Mouse (Mus musculus) heart, embryonic 11.5 days (tissue): Measurements from ENCODE around the gene Ube2n. TPM values are rescaled to one million over a fixed set of nuclear protein-coding genes. Genes with fewer than 3 reads are reported as not detected.

Experiments
- ATAC-seq: fragments of 200-750 bp; cut with Nextera tagmentation; replicated peaks from 2 replicates; pipeline ENCODE4 v1.8.0; 2017; ENCODE audit warnings: moderate library complexity; ENCODE audit not compliant: insufficient number of reproducible peaks, low FRiP score, low TSS enrichment
- H3K27ac ChIP-seq: fragments of 300-500 bp; sonication (generic); 2 replicates; pipeline ENCODE4 v1.5.1; 2014; ENCODE audit warnings: mild to moderate bottlenecking, low read depth, low read length
- H3K27me3 ChIP-seq: fragments of 300-500 bp; sonication (generic); 2 replicates; pipeline ENCODE4 v1.6.1; 2014; ENCODE audit warnings: mild to moderate bottlenecking, low read length, mixed read lengths; ENCODE audit not compliant: control insufficient read depth, insufficient read depth
- H3K36me3 ChIP-seq: fragments of 300-500 bp; sonication (generic); 2 replicates; pipeline ENCODE4 v1.6.1; 2014; ENCODE audit warnings: mild to moderate bottlenecking, low read length, moderate library complexity, mixed read lengths; ENCODE audit not compliant: control insufficient read depth, insufficient read depth
- H3K4me1 ChIP-seq: fragments of 300-500 bp; sonication (generic); 2 replicates; pipeline ENCODE4 v1.6.1; 2014; ENCODE audit warnings: low read length; ENCODE audit not compliant: control insufficient read depth, insufficient read depth
- H3K4me2 ChIP-seq: fragments of 300-500 bp; sonication (generic); 2 replicates; pipeline ENCODE4 v1.6.1; 2014; ENCODE audit warnings: mild to moderate bottlenecking, moderate library complexity
- H3K4me3 ChIP-seq: fragments of 300-500 bp; sonication (generic); 2 replicates; pipeline ENCODE4 v1.5.1; 2014; ENCODE audit warnings: low read depth, low read length
- H3K9ac ChIP-seq: fragments of 300-500 bp; sonication (generic); 2 replicates; pipeline ENCODE4 v1.6.1; 2014; ENCODE audit warnings: mild to moderate bottlenecking, low read depth, low read length, moderate library complexity
- H3K9me3 ChIP-seq: fragments of 300-500 bp; sonication (generic); replicated peaks from 2 replicates; pipeline ENCODE4 v1.6.1; 2016; ENCODE audit warnings: low read length; ENCODE audit not compliant: control insufficient read depth
- WGBS: fragments of 180-500 bp; shearing (Covaris S2); extraction: QIAGEN DNeasy Blood & Tissue Kit; methylation state at CpG from one replicate; pipeline ENCODE4 v1.1.7; 2014; ENCODE audit not compliant: insufficient replicate concordance; 5-methylcytosine and 5-hydroxymethylcytosine counted together
- polyA plus RNA-seq: library from polyadenylated mRNA; unstranded; fragments of >200 nt; fragmentation: Nextera tagmentation; extraction: Ambion mirVana; gene quantifications from 2 replicates; pipeline ENCODE4 v1.2.1, GENCODE M21; 2014

The Ube2n gene
- polyA plus RNA-seq, 1 experiment from 2014 or later: 322 TPM

- Histone ChIP-seq H3K4me3 (no peak overlapping the region), H3K9me3 (no peaks in the 10 kb centered on the region), H3K36me3 (no peaks in the 10 kb centered on the region), H3K9ac (no peak overlapping the region), H3K27me3 (no peaks in the 10 kb centered on the region), H3K27ac (no peak overlapping the region), H3K4me1 (peaks cover 19% of the 10 kb centered on the region), H3K4me2 (no peak overlapping the region)
- ATAC-seq: no peak
- 74% methylated on average over 5 of the region's 5 CpGs for WGBS
These were observed 18.0 kb downstream of the Ube2n start for GRCm38 (mm10) chr10:95532916-95533315.

DNA sequence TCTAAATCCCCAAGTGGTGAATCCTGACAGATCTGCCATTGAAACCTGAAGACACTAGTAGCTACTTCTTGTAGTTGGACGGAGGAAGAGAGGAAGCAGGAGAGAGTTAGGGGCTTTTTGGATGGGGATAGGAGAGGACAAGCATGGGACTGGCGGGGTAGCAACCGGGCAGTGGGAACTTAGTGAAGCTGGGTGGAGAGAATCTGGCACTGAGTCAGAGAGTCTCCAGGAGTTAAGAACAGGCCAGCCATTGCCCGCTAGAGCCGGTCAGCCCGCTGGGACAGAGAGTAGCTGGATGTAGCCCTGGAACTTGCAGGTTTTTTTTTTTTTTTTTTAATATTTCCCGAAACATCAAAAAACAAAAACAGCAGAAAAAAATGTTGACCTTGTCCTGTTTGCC is 18.4 kb downstream of the Ube2n start:
- H3K9me3 ChIP-seq: no peaks in the 10 kb centered on the region
- H3K27ac ChIP-seq: no peak overlapping the region
- H3K4me1 ChIP-seq: peaks cover 19% of the 10 kb centered on the region
- H3K4me3 ChIP-seq: no peak overlapping the region
- no peaks in the 10 kb centered on the region for H3K36me3 ChIP-seq
- no peak overlapping the region for H3K4me2 ChIP-seq
- WGBS: 91% methylated on average over 7 of the region's 7 CpGs
- no peak overlapping the region for H3K9ac ChIP-seq
- ATAC-seq: no peak
- H3K27me3 ChIP-seq: no peaks in the 10 kb centered on the region

DNA sequence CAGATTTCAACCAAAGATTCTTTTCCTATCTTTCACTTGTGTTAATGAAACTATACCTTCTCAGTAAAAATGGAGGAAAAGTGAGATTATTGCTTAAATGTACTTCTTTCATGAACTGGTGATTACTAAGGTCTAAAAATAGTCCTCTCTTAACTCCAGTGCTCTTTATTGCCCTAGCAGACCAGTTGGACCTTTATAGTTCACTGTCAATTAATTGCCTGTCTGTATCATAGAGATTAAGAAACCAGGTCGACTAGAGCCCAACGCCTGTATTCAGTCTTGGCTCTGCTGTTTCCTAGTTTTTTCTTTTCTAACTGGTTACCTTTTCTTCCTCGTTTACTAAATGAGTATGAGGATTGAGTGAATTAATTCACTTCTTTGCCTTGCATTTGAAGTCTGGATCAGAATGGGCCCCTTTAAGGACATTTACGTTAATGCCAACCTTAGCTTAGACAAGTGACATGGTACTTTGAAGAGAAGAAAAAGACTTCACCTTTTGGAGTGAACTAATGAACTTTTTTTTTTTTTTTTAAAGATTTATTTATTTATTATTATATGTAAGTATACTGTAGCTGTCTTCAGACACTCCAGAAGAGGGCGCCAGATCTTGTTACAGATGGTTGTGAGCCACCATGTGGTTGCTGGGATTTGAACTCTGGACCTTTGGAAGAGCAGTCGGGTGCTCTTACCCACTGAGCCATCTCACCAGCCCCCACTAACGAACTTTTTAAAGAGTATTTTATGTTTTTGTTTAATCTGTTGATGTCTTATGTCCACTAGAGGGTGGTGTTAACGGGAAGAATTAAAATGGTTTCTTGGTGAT is 20.7 kb downstream of the Ube2n start:
- ATAC-seq: no peak
- Histone ChIP-seq H3K27ac (no peak overlapping the region), H3K4me1 (peaks cover 26% of the 10 kb centered on the region), H3K36me3 (no peaks in the 10 kb centered on the region), H3K4me2 (no peak overlapping the region), H3K27me3 (no peaks in the 10 kb centered on the region), H3K9ac (no peak overlapping the region), H3K9me3 (no peaks in the 10 kb centered on the region), H3K4me3 (no peak overlapping the region)
- 89% methylated on average over 7 of the region's 8 CpGs for WGBS

DNA sequence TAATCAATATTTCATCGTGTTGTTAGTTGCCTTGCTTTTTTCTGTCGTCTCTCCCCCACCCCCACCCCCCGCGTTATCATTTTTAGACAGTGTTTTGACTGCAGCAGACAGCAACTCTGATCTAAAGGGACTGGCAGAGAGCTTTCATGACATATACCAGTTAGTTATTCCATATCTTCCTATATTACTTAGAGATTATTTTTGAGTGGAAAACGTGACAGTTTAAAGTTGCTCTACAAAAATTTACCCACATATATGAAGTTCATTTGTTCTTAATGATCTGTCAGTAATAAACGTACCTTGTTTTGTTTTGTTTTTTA is 21.2 kb downstream of the Ube2n start:
- 71% methylated on average over 6 of the region's 6 CpGs for WGBS
- Histone ChIP-seq H3K9ac (no peak overlapping the region), H3K4me2 (no peak overlapping the region), H3K27me3 (no peaks in the 10 kb centered on the region), H3K9me3 (no peaks in the 10 kb centered on the region), H3K4me1 (peaks cover 26% of the 10 kb centered on the region), H3K36me3 (no peaks in the 10 kb centered on the region), H3K27ac (no peak overlapping the region), H3K4me3 (no peak overlapping the region)
- no peak for ATAC-seq

GRCm38 (mm10) chr10:95539260-95539659 is 24.3 kb downstream of the Ube2n start:
- no peak overlapping the region for H3K4me3 ChIP-seq

DNA sequence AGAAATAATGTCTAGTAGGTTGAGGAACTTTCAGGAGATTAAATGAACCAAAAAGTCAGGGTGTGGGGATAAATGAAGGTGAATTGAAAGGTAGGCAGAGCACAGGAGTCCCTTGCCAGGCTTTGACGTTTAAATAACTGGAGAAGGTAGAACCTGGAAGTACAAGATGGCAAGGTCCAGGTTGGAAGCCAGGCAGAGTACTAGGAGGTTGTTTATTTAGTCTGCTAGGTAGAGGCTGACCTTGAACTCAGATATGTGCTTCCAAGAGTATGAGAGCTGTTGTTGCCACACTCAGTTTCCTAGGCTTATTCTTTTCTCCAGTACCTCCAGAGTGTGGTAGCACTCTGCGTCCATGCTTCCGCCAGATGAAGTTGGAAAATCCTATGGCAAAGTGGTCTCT is 24.9 kb downstream of the Ube2n start:
- ATAC-seq: no peak
- H3K27me3 ChIP-seq: no peaks in the 10 kb centered on the region
- no peaks in the 10 kb centered on the region for H3K9me3 ChIP-seq
- WGBS: 86% methylated on average over 3 of the region's 3 CpGs
- H3K4me3 ChIP-seq: no peak overlapping the region
- peak overlapping the region; percentile 55; the same call in 1 of the 2 replicates for H3K27ac ChIP-seq
- H3K36me3 ChIP-seq: 0 out of 2 replicates have a peak, but pooled peaks cover 3% of the 10 kb centered on the region
- peaks cover 18% of the 10 kb centered on the region for H3K4me1 ChIP-seq
- no peak overlapping the region for H3K9ac ChIP-seq
- 0 out of 2 replicates have a peak overlapping the region, but pooled peaks have one; percentile 14 for H3K4me2 ChIP-seq

More at GRCm38 (mm10) chr10:95539260-95539659, 24.3 kb downstream of the Ube2n start:
- WGBS: 49% methylated on average over 3 of the region's 3 CpGs
- no peak overlapping the region for H3K9ac ChIP-seq
- no peaks in the 10 kb centered on the region for H3K9me3 ChIP-seq
- no peaks in the 10 kb centered on the region for H3K27me3 ChIP-seq
- no peak for ATAC-seq
- H3K4me2 ChIP-seq: peak overlapping the region; percentile 14
- H3K36me3 ChIP-seq: 0 out of 2 replicates have a peak, but pooled peaks cover 3% of the 10 kb centered on the region
- H3K27ac ChIP-seq: peak overlapping the region; percentile 7
- H3K4me1 ChIP-seq: peaks cover 18% of the 10 kb centered on the region

- Histone ChIP-seq H3K4me3 (no peak overlapping the region), H3K4me2 (no peak overlapping the region), H3K27me3 (no peaks in the 10 kb centered on the region), H3K36me3 (peaks cover 14% of the 10 kb centered on the region), H3K9me3 (no peaks in the 10 kb centered on the region), H3K4me1 (peaks cover 15% of the 10 kb centered on the region; the same call in 1 of the 2 replicates), H3K9ac (no peak overlapping the region), H3K27ac (no peak overlapping the region)
- 92% methylated on average over 4 of the region's 4 CpGs for WGBS
- ATAC-seq: no peak
These were observed 28.0 kb downstream of the Ube2n start for GRCm38 (mm10) chr10:95542916-95543315.

- Histone ChIP-seq H3K4me3 (no peak overlapping the region), H3K27ac (no peak overlapping the region), H3K9me3 (no peaks in the 10 kb centered on the region), H3K9ac (no peak overlapping the region), H3K4me2 (no peak overlapping the region), H3K27me3 (no peaks in the 10 kb centered on the region), H3K36me3 (peaks cover 18% of the 10 kb centered on the region), H3K4me1 (peaks cover 15% of the 10 kb centered on the region; the same call in 1 of the 2 replicates)
- 85% methylated on average over 2 of the region's 2 CpGs for WGBS
- ATAC-seq: no peak
These were observed 28.4 kb downstream of the Ube2n start for GRCm38 (mm10) chr10:95543377-95543776.

DNA sequence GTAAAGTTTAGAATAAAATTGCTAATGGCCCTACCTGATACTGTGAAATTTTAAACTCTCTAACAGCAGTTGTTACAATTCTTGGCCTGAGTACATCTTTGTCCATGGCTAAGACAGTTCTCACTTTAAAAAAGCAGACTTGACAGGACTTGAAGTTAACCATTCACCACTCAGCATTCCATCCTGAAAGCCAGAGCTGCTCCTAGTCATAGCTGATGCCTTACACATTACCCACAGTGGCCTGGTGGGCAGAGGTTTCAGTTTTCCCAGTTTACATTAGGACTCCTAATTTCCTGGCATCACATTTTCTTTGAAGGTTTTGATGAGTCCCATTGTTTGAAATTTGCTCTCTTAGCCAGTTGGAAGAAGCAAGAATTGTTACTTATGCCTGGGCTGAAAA is 29.1 kb downstream of the Ube2n start:
- Histone ChIP-seq H3K4me3 (no peak overlapping the region), H3K9me3 (no peaks in the 10 kb centered on the region), H3K27me3 (no peaks in the 10 kb centered on the region), H3K9ac (no peak overlapping the region), H3K27ac (no peak overlapping the region), H3K4me1 (peaks cover 10% of the 10 kb centered on the region; the same call in 1 of the 2 replicates), H3K4me2 (no peak overlapping the region), H3K36me3 (peaks cover 20% of the 10 kb centered on the region)
- ATAC-seq: no peak
